Mouse (Mus musculus) cerebellum, postnatal 4 days (tissue): ENCODE data around the gene Tmem212.

Source experiments
- DNase-seq, 2 experiments: peaks; one replicate each; pipeline ENCODE4 v3.0.0; 2022; ENCODE audit warnings: low spot score in 2 of 2, mixed read lengths in 1 of 2

The Tmem212 gene

DNA sequence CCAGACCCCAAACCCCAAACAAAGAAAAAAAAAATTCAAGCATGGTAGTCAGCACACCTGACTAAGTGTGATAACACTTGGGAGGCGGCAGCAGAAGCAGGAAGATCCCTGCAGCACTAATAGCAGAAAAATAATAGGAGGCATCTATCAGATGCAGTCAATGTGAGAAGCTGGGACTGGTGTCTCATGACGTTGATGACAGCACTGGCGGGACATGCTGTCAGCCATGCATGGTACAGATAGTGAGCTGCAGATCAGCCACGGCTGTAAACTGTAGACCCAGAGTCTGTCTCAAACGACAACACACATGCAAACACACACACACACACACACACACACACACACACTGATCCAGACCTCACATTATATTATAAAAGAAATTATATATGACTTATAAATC lies 52.9 kb downstream of the Tmem212 start:
- no peak for DNase-seq

DNA sequence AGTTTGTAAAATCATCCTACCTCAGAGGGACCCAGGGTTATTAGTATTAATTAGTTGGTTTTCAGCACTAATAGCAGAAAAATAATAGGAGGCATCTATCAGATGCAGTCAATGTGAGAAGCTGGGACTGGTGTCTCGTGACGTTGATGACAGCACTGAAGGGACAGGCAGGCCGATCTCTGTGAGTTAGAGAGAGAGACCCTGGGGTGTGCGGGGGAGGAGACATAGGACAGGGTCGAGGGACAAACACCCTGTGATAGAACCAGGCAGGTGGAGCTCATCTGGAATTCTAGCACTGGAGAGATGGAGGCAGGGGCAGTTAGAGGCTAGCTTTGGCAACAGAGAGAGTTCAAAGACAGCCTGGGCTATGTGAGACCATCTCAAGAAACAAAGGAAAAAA lies 53.3 kb downstream of the Tmem212 start:
- DNase-seq, result no peak

DNA sequence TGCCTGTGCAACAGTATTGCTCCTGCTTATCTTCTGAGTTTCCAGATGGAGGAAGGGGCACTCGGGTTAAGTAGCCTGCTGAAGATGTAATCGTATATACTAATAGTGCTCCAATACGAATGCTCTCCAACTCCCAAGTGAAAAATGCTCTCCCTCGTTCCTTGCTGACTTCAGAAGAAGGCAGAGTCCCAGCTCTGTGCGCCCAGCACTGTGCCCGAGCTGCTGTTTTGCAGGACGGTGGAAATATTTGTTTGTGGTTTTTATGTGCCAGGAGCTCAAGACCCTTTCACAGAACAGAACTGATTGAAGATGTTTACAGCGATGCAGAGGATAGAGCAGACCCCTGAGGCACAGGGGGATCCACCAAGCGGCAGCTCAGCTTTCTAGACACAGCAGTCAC lies 55.9 kb downstream of the Tmem212 start:
- DNase-seq, result no peak

DNA sequence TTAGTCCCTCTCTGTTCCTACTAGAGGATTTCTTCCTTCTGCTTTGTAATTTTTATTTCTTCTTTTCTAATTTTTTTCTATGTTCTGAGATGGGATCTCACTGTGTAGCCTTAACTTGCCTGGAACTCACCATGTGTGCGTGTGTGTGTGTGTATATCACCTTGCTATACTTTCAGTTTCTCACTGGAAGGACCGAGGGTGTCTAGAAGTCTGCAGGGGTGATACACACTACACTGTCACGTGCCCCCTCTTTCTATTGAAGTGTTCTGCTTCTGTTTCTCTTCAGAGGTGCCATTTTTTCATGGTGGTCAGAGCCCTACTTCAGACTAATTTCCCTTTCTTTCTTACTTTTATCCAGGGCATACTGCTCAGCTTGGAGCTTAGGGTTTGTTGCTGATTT lies 56.4 kb downstream of the Tmem212 start:
- DNase-seq, result no peak

DNA sequence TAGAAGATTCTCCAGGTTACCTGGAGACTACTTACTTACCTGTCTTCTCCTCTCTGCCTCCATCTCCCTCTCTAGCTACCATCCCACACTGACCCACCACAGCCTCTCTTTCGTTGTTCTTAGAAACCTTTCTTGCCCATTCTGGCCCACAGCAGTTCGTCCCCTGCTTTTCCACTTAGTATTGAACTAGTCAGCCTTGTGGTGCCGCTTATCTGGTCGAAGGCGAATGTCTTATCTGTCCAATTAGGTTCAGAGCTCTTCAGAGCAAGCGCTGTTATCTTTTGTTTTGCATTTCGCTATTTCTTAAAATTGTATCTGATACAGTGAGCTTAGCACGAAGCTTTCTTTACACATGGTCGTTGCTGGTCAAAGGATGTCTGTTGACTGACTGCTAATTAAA lies 56.9 kb downstream of the Tmem212 start:
- DNase-seq, result no peak

DNA sequence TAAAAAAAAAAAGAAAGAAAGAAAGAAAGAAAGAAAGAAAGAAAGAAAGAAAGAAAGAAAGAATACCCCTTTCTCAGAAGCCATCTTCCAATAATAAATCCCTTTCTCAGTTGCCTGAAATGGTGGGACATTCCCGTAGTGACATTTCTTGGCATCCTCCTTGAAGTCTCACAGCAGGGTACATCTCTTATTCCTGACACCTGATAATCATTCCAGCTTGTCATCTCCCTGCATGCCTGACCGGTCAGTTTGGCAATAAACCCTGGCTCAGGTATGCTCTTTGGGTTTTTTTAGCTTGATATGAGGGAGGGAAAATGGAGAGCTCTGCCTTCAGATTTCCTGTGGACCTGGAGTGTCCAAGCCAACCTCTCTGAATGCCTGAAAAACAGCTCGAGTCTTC lies 59.9 kb downstream of the Tmem212 start:
- no peak for DNase-seq

DNA sequence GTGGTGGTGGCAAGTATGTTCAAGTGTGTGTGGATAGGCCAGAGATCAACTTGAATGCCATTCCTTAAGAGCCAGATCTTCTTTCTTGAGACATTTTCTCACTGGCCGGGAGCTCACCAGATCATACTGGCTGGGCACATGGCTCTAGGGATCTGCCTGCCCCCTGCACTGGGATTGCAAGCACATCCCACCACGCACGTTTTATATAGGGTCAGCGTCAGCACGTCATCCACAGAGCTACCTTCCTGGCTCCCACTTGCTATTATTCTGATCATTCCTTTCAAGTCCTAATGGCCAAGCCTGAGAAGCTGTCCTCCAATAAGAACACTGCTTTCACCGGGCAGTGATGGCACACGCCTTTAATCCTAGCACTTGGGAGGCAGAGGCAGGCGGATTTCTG lies 60.4 kb downstream of the Tmem212 start:
- DNase-seq, result no peak

DNA sequence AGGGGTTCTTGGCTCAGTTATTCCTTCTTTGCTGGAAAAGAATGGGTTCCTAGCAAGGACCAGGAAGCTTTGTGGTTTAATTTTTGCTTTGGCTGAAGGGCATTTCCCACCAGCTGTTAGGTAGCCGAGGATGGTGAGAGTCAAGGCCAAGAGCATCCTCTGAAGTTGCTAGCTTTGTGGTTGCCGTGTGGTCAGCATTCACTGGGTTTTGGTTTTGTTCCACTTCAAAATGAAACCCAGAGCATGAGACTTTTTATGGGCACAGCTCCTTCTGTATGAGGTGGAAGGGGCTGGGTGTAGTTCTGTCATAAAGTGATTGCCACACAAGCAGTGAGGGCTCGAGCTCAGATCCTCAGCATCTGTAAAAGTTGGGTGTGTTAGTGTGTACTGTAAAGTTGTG lies 67.4 kb downstream of the Tmem212 start:
- DNase-seq, result no peak

DNA sequence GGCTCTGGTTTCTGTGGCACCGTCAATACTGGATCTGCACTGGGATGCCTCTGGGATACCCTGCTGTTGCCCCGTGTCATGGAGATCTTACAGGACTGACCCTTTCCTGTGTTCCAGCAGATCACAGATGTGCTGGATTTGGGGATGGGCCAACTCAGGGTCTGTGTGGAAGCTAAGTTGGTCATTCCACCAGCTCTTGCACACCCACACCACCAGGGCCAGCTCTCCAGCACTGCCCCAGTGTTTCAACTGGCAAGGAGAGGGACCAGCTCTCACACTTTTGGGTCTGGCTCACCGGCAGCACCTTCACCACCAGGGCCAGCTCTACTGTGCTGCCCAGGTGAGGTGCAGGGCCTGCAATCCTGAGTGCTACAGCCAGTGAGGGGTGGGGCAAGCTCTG lies 68.9 kb downstream of the Tmem212 start:
- no peak for DNase-seq

DNA sequence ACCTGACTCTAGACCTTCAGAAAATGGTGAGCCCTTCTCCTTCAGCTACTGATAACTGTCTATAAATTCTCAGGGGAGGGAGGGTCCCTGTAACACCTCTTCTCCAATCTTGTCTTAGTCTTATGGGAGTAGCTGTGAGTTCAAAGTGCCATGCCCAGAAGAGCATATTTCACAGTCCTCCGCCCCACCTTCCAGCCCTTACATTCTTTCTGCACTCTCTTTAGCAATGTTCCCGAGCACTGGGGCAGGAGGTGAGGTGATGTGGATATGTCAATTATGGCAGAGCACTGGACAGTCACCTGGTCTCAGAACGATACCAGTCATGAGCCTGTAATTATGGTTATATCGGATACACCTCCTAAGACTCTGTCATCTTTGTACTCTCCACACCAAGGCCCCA lies 70.2 kb downstream of the Tmem212 start:
- no peak for DNase-seq
